Mouse (Mus musculus) heart, adult 2 months (tissue): Measurements from ENCODE around the gene Uroc1. TPM values are rescaled to one million over a fixed set of nuclear protein-coding genes. Genes with fewer than 3 reads are reported as not detected.

Experiments
- DNase-seq, 2 experiments: peaks; one replicate each; pipeline ENCODE4 v3.0.0; 2021
- H3K27ac ChIP-seq: fragments of 200-600 bp; 2 replicates; pipeline ENCODE4 v1.8.1; 2022
- H3K27me3 ChIP-seq: fragments of 200-500 bp; 2 replicates; pipeline ENCODE4 v1.6.1; 2012; ENCODE audit warnings: mild to moderate bottlenecking, low read length, inconsistent platforms, mixed read lengths; ENCODE audit not compliant: control insufficient read depth, insufficient read depth
- H3K36me3 ChIP-seq: fragments of 200-500 bp; 2 replicates; pipeline ENCODE4 v1.6.1; 2012; ENCODE audit warnings: low read length, inconsistent platforms; ENCODE audit not compliant: control insufficient read depth, insufficient read depth
- H3K4me1 ChIP-seq: fragments of 200-500 bp; 2 replicates; pipeline ENCODE4 v1.6.1; 2011; ENCODE audit warnings: low read length; ENCODE audit not compliant: control insufficient read depth, insufficient read depth
- H3K4me3 ChIP-seq: fragments of 200-600 bp; 2 replicates; pipeline ENCODE4 v1.8.1; 2022
- H3K79me2 ChIP-seq: fragments of 200-500 bp; replicated peaks from 2 replicates; pipeline ENCODE4 v1.6.1; 2012; ENCODE audit warnings: mild to moderate bottlenecking, inconsistent platforms, low read length, moderate library complexity, mixed read lengths; ENCODE audit not compliant: control insufficient read depth, insufficient read depth
- H3K9ac ChIP-seq: fragments of 200-500 bp; 2 replicates; pipeline ENCODE4 v1.6.1; 2012; ENCODE audit warnings: low read depth, mild to moderate bottlenecking, control low read depth, inconsistent platforms, low read length, mixed read lengths
- CTCF ChIP-seq: fragments of 200-600 bp; IDR thresholded peaks from 2 replicates; pipeline ENCODE4 v1.8.1; 2022; ENCODE audit warnings: antibody characterized with exemption, mild to moderate bottlenecking, moderate library complexity
- EP300 ChIP-seq: fragments of 200-500 bp; IDR thresholded peaks from 2 replicates; pipeline ENCODE4 v1.6.1; 2011; ENCODE audit warnings: low read depth, low read length, control low read depth; ENCODE audit not compliant: insufficient read depth
- POLR2A ChIP-seq: fragments of 200-500 bp; IDR thresholded peaks from 2 replicates; pipeline ENCODE4 v1.6.1; 2011; ENCODE audit warnings: mild to moderate bottlenecking, low read depth, low read length, control low read depth; ENCODE audit not compliant: insufficient read depth
- WGBS: fragments of 180-500 bp; shearing (Covaris S2); methylation state at CpG from one replicate; pipeline ENCODE4 v1.1.7; 2018; 5-methylcytosine and 5-hydroxymethylcytosine counted together
- intact Hi-C: fragments of 180-260 bp; cut with DNase I; formaldehyde crosslinking; loops from one replicate; pipeline ENCODE4 v1.15.1; 2025
- polyA plus RNA-seq: library from polyadenylated mRNA; depleted of rRNA; stranded (reverse); fragments of >200 nt; gene quantifications from 2 replicates; pipeline ENCODE4 v1.2.3, GENCODE M21; 2012; rRNA removed
- total RNA-seq, 2 experiments: library from RNA; stranded (reverse); gene quantifications; 2 replicates each; pipeline ENCODE4 v1.2.3; 2021

Gene Uroc1
- total and polyA plus RNA-seq, 3 experiments = not detected

- H3K36me3 ChIP-seq = no peaks in the 10 kb centered on the region
- no peak for TF ChIP-seq CTCF
- TF ChIP-seq POLR2A = no peak
- no peak for TF ChIP-seq EP300
- no peaks in the 10 kb centered on the region for H3K27me3 ChIP-seq
- H3K4me1 ChIP-seq = no peaks in the 10 kb centered on the region
- H3K4me3 ChIP-seq = no peak overlapping the region
- H3K79me2 ChIP-seq = no peaks in the 10 kb centered on the region
- intact Hi-C loops = no loop called here
- no peak for DNase-seq
- no peak overlapping the region for H3K9ac ChIP-seq
- H3K27ac ChIP-seq = no peak overlapping the region
- WGBS = 55% methylated on average over 3 of the region's 3 CpGs
Measured at GRCm38 (mm10) chr6:90397291-90397690, 64.2 kb downstream of the Uroc1 start.

- DNase-seq = no peak
- Histone ChIP-seq H3K79me2 (no peaks in the 10 kb centered on the region), H3K9ac (no peak overlapping the region), H3K4me1 (no peaks in the 10 kb centered on the region), H3K4me3 (no peak overlapping the region), H3K27me3 (no peaks in the 10 kb centered on the region), H3K27ac (no peak overlapping the region), H3K36me3 (no peaks in the 10 kb centered on the region)
- TF ChIP-seq CTCF (no peak), EP300 (no peak), POLR2A (no peak)
- intact Hi-C loops = no loop called here
Measured at GRCm38 (mm10) chr6:90408632-90409031, 75.5 kb downstream of the Uroc1 start.

GRCm38 (mm10) chr6:90410972-90411371 is 77.9 kb downstream of the Uroc1 start:
- no peak overlapping the region for H3K4me3 ChIP-seq
- no peaks in the 10 kb centered on the region for H3K4me1 ChIP-seq
- H3K79me2 ChIP-seq = no peaks in the 10 kb centered on the region
- intact Hi-C loops = no loop called here
- no peak for DNase-seq
- no peaks in the 10 kb centered on the region for H3K36me3 ChIP-seq
- WGBS = 58% methylated on average over 1 of the region's 1 CpGs
- H3K27me3 ChIP-seq = no peaks in the 10 kb centered on the region
- TF ChIP-seq CTCF (no peak), POLR2A (no peak)
- H3K9ac ChIP-seq = no peak overlapping the region
- no peak overlapping the region for H3K27ac ChIP-seq

- DNase-seq = no peak
- Histone ChIP-seq H3K27ac (no peak overlapping the region), H3K27me3 (no peaks in the 10 kb centered on the region), H3K79me2 (no peaks in the 10 kb centered on the region), H3K4me1 (no peaks in the 10 kb centered on the region), H3K36me3 (no peaks in the 10 kb centered on the region), H3K4me3 (no peak overlapping the region), H3K9ac (no peak overlapping the region)
- TF ChIP-seq EP300 (no peak), CTCF (no peak), POLR2A (no peak)
- 80% methylated on average over 7 of the region's 7 CpGs for WGBS
- intact Hi-C loops = no loop called here
Measured at GRCm38 (mm10) chr6:90411926-90412325, 78.8 kb downstream of the Uroc1 start.

Other genes starting within 250 kb of the Uroc1 start
- not detected for gene Vmn1r50, start 231.9 kb upstream of the Uroc1 start, total RNA-seq
- gene Vmn1r50, start 231.9 kb upstream of the Uroc1 start, polyA plus RNA-seq = not detected in 2 replicates
- not detected for gene Vmn1r51, start 210.7 kb upstream of the Uroc1 start, total RNA-seq
- gene Vmn1r51, start 210.7 kb upstream of the Uroc1 start, polyA plus RNA-seq = not detected in 2 replicates
- not detected for gene Vmn1r52, start 158.5 kb upstream of the Uroc1 start, total RNA-seq
- not detected in 2 replicates for gene Vmn1r52, start 158.5 kb upstream of the Uroc1 start, polyA plus RNA-seq
- not detected for gene V1ra8, start 130.5 kb upstream of the Uroc1 start, total RNA-seq
- gene V1ra8, start 130.5 kb upstream of the Uroc1 start, polyA plus RNA-seq = not detected in 2 replicates
- gene Vmn1r53, start 108.8 kb upstream of the Uroc1 start, total RNA-seq = not detected
- not detected in 2 replicates for gene Vmn1r53, start 108.8 kb upstream of the Uroc1 start, polyA plus RNA-seq
- not detected for gene Vmn1r54, start 87.0 kb upstream of the Uroc1 start, total RNA-seq
- gene Vmn1r54, start 87.0 kb upstream of the Uroc1 start, polyA plus RNA-seq = not detected in 2 replicates
- not detected for gene BC048671, start 32.1 kb upstream of the Uroc1 start, total RNA-seq
- gene BC048671, start 32.1 kb upstream of the Uroc1 start, polyA plus RNA-seq = 0.26 and 0.27 TPM in 2 replicates
- gene Chst13, start 8.1 kb upstream of the Uroc1 start, total RNA-seq = not detected
- gene Chst13, start 8.1 kb upstream of the Uroc1 start, polyA plus RNA-seq = 0.12 TPM in 1 of 2 replicates, not detected in the other
- gene Zxdc, start 36.2 kb downstream of the Uroc1 start, total RNA-seq = 10 to 100 TPM; 12.6 to 14.6 TPM
- 8.4 and 10.8 TPM in 2 replicates for gene Zxdc, start 36.2 kb downstream of the Uroc1 start, polyA plus RNA-seq
- under 1 TPM; 0.16 to 0.18 TPM for gene Cfap100, start 95.5 kb downstream of the Uroc1 start, total RNA-seq
- 0.44 and 0.80 TPM in 2 replicates for gene Cfap100, start 95.5 kb downstream of the Uroc1 start, polyA plus RNA-seq
- gene Klf15, start 129.3 kb downstream of the Uroc1 start, total RNA-seq = 10 to 100 TPM; 64.7 to 67.4 TPM
- 54.7 and 60.2 TPM in 2 replicates for gene Klf15, start 129.3 kb downstream of the Uroc1 start, polyA plus RNA-seq
- 1 to 10 TPM; 2.5 to 3.7 TPM for gene Aldh1l1, start 153.1 kb downstream of the Uroc1 start, total RNA-seq
- gene Aldh1l1, start 153.1 kb downstream of the Uroc1 start, polyA plus RNA-seq = 3.2 and 7.5 TPM in 2 replicates